Mouse (Mus musculus): ENCODE measurements around the gene Slc12a4.
A peak's percentile ranks its signal among the peaks of the same experiment; 100 is the strongest.
"Not testable (repeated sequence)": the region's sequence is repeated elsewhere in the genome, so short reads cannot be mapped to it uniquely, and the experiment has no call there.

The Slc12a4 gene

DNA sequence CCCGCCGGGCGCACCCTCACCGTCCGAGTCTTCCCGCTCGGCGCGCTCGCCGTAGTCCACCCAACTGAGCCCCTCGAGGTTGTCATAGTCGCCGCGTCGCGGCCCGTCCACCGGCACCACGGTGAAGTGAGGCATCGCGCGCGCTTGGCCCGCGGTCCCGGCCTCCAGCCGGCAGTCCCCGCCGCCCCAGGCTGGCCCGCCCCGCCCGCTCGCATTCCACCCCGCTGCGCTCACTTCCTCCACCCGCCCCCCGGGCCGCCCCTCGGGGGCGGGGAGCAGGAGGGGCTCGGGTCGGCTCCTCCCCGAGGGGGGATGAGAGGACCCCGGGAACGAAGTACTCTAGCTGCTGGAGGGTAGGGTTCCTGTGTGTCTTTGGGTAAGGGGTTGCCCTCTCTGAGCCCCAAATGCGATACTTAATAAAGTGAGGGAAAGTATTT lies at the start of gene Slc12a4:
Slc12a4 (minus strand) TSS at position 193 of the 437 bp plus-strand sequence.
- DNase-seq (ENCODE audit: inconsistent ontology term), result peak; percentile 95

DNA sequence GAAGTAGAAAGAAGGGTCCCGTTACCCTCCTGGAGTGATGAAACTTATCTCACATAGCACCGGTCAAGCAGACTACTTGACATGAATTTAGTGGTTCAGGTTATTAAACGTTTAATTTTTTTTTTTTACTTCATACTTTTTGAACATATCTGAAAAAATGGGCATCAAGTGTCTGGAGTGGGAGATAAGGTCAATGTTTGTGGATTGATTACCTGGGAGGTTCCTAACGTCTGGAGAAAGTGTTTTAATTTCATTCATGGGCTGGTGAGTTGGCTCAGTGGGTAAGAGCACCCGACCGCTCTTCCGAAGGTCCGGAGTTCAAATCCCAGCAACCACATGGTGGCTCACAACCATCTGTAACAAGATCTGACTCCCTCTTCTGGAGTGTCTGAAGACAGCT lies 46.3 kb upstream of the Slc12a4 start:
- DNase-seq (ENCODE audit: inconsistent ontology term), result not testable (repeated sequence)

DNA sequence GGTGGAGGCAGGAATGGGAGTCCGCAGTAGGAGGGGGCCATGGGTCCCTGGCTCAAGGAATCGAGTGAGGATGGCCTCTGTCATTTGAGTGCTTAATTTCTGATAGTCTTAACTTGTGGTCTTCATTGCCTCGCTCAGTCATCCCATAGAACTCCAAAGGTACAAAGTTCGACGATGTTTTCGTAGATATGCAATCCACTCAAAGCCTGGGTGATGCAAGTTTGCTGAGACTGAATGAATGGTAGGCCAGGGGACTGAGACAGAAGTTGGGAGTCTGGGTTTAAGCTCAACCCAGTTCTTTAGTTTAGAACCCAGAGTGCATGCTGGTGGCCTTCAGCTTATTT lies 45.7 kb upstream of the Slc12a4 start, which contains the start of gene Ddx28:
Ddx28 (minus strand) TSS at position 240 of the 344 bp plus-strand sequence.
- no peak for DNase-seq (ENCODE audit: inconsistent ontology term)

DNA sequence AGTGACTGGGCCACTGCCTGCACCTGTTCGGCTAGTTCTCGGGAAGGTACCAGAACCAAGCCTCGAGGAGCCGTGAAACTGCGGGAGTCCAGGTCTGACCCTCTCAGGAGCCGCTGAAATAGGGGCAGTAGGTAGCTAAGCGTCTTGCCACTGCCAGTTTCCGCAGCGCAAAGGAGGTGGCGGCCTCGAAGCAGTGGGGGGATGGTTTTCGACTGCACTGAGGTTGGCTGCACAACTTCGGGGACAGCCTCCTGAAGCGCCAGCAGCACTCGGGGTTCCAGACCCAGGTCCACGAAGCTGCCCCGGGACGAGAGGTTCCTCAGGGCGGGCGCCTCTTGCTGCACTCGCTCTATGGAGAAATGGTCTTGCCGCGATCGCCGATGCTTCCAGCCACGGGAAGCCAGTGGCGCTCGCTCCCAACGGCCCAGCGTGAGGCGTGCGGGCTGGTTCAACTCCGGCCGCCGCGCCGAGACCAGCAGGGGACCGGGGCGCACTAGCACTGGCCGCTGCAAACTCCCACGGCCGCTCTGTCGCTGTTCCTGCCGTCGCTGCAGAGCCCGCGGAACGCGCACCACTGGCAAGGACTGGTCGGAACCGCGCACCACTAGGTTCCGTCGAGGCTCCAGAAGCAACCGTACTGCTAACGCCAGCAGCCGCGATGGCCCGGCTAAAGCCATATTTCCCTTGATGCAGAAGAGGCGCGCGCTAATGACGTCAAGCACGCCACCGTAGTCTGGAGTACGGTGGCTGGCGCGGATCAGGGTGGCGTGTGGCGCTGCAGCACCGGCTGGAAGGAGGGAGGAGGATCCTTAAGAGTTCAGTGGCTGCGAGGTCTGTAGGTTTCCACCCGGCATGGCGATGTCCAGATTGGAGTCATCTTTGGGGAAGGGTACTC lies 45.1 kb upstream of the Slc12a4 start:
- DNase-seq (ENCODE audit: inconsistent ontology term), result peak; percentile 89

DNA sequence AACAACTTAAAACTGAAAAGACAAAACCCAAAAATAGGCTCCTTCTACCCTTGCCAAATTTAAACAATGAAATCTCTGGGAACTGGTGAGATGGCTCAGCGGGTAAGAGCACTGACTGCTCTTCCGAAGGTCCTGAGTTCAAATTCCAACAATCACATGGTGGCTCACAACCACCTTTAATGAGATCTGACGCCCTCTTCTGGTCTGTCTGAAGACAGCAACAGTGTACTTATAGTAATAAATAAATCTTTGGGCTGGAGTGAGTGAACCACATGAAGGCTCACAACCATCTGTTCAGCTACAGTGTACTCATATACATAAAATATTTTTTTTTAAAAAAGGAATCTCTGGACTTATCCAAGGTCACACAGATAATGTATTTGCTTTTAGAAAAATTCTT lies 42.0 kb upstream of the Slc12a4 start:
- DNase-seq (ENCODE audit: inconsistent ontology term), result not testable (repeated sequence)

DNA sequence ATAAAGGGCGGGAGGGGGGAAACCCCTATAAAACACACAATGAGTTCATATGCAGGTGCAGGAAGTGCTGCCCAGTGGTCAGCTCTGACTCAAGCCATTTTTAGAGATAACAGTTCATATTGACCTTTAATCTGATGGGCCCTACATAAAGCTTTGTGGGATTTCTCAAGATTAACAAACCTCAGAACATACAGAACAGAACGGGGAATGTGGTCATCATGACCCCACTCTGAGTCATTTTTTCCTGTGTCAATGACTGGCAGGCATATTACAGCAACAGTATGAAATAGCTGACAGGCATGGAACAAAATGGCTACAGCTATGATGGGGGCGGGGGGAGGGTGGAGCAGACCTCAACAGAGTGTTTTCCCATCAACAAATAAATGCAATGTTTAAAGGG lies 41.2 kb upstream of the Slc12a4 start:
- DNase-seq (ENCODE audit: inconsistent ontology term), result no peak

DNA sequence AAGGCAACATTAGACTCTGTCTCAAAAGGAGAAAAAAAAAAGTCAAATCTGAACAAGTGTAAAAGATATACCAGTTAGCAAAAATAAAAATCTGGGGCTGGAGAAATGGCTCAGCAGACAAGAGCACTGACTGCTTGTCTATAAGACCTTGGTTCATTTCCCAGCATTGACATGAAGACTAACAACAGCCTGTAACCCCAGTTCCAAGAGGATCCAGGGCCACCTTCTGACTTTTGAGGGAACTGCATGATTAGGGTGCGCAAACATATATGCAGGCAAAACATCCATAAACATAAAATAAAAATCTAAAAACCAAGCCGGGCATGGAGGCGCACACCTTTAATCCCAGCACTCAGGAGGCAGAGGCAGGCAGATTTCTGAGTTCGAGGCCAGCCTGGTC lies 40.5 kb upstream of the Slc12a4 start:
- DNase-seq (ENCODE audit: inconsistent ontology term), result no peak

DNA sequence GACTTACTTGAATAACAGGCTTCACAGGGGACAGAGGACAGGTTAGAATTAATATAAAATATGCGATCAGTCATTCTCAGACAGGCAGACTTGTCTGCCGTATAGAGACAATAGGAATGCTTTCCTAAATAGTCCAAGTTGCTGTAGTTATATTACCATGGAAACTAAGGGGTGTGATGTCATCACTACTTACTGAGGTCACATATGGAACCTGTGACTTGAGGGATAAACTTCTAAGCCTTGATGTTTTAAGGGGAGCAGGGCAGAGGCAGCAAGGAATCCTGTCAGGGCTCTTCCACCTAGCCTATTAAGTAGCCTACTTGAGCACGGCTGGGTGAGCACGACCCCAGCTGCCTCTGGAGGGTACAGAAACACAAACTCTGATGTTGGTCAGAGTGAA lies 40.0 kb upstream of the Slc12a4 start, which contains the start of gene Dpep2nb:
Dpep2nb (minus strand) TSS at position 101 of the 400 bp plus-strand sequence.
- DNase-seq (ENCODE audit: inconsistent ontology term), result no peak

DNA sequence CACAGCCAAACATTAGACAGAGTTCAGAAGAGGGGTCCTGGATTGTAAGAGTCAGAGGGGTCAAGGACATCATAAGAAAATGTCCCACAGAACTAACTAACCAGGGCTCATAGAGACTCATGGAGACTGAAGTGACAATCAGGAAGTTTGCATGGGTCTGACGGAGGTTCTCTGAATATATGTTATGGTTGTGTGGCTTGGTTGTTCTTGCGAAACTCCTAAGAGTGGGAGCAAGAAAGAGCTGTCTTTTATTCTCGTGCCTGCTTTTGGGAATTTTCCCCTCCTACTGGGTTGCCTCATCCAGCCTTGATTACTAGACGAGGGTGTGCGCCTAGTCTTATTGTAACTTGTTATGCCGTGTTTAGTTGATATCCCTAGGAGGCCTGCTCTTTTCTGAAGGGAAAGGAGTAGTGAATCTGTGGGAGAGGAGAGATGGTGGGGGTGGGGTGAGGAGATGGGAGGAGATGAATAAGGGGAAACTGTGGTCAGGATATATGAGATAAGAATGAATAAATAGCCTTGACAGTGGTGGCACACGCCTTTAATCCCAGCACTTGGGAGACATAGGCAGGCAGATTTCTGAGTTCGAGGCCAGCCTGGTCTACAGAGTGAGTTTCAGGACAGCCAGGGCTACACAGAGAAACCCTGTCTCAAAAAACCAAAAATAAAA lies 38.8 kb upstream of the Slc12a4 start:
- DNase-seq (ENCODE audit: inconsistent ontology term), result no peak

DNA sequence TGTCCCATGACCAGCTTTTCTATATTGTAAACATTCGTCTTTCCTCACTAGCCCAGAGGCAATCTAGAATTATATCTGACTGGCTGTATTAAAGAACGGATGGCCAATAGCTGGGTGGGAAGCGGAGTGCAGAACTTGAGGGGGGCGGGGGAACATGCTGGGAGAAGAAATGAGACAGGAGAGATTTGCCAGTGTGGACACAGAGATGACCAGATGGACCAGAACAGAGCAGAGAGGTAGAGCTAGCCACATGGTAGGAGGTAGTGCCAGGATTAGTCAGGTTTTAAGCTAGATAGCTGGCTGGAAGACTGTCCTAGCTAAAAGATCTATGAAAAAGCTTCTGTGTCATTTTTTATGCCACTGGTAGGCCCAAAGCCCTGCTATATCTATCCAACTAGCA lies 36.0 kb upstream of the Slc12a4 start:
- DNase-seq (ENCODE audit: inconsistent ontology term), result no peak

DNA sequence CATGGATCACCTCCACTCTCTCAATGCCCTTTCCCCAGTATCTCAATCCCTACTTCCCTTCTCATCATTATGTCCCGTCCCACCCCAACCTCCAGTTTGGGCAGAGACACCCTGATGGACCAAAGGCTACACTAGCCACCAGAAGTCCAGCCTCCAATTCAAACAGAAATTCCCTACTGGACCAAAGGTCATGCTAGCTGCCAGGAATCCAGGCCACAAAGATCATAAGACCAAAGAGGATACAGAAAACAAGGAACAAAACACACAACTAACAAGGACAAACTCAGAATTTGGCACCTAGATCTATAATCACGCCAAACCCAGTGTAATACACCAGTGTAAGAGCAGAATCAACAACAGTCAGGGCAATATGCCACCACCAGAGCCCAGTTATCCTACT lies 33.1 kb upstream of the Slc12a4 start:
- DNase-seq (ENCODE audit: inconsistent ontology term), result no peak

DNA sequence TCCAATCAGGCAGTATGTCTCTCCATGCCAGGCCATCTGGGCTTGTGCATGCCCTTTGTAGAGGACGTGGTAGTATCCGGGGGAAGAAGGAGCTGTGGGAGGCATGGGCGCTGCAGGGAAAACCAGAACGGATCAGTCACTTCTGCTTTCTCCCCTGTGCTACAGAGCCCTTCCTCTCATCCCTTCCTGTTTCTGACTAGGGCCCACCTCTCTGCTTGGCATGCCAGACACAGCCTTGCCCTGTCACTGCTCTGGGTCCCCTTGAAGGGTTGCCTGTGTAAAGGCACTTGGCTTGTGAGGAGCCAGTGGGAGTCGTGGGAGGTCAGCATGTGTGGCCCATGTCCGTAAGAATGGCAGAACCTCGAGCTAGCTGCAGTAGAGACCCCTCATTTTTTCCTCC lies 30.5 kb upstream of the Slc12a4 start:
- DNase-seq (ENCODE audit: inconsistent ontology term), result no peak

DNA sequence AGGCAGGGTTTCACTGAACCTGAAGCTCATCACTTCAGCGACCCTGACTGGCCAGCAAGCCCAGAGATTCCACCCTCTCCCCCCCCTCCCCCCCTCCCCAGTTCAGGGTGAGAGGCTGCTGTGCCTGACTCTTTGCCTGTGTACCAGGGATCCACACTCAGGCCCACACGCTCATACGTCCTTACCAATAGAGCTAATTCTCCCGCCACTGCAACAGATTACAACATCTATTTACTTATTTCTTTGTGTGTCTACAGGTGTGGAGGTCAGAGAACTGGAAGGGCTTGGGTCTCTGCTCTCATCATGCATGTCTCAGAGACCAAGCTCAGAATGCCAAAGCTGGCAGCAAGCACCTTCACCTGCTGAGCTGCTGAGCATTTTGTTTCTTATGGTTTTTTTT lies 27.3 kb upstream of the Slc12a4 start:
- no peak for DNase-seq (ENCODE audit: inconsistent ontology term)

DNA sequence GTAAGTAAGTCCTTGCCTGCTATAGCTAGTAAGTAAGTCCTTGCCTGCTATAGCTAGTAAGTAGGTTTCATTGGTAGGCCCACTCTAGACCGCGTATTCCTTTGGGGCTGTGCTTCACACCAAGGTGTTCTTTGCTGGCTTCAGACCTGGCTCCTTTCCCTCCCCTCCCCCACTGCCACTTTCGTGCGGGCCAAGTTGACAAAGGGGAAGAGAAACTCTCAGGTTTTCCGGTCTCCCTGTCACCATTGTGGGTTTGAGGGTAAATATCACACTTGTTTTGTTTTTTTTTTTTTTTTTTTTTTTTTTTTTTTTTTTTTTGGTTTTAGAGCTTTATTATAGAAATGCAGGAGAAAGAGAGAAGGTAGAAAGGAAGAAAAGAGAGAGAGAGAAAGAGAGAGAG lies 26.6 kb upstream of the Slc12a4 start:
- DNase-seq (ENCODE audit: inconsistent ontology term), result no peak

DNA sequence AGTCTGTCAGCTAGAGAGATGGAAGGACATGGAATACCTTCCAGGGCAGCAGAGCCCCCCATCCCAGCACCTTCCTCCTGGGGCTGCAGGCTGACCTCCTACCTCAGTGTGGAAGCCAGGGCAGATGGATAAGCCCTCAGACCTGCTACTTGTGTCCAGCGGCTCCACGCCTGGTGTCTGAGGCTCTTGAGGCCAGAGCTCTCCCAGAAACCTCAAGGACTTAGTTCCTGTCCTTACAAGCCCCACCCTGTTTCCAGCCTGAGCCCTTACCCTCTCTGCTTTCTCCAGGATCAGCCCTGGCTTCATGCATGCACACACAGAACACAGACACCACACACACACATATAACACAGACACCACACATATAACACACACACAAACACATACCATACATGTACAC lies 25.6 kb upstream of the Slc12a4 start:
- DNase-seq (ENCODE audit: inconsistent ontology term), result no peak

DNA sequence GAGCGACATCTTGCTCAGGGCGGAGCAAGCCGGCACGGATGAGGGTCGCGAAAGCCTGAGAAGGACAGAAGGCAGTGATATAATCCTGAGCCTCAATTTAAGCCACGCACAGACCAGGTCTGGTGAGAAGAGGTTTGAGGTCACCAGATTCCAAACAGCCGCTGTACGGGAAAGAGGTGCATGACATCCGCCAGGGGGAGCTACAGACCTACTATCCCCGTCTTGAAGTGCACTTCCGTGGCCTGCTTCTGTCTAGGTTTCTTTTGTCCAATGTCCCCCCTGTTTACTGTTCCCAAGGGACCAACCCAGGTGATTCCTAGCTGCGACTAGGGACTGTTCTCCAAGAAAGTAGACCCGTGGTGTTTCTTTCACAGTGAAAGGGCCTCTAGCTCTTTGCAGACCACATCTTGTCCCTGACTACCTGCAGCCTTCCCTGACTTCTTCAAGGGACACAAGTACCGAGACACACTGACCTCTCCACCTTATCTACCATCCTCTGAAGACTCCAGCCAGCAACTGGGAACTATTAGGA lies 25.0 kb upstream of the Slc12a4 start, which contains the start of gene Dus2:
Dus2 (plus strand) TSS at position 482 of the 532 bp plus-strand sequence.
- peak; percentile 87 for DNase-seq (ENCODE audit: inconsistent ontology term)

DNA sequence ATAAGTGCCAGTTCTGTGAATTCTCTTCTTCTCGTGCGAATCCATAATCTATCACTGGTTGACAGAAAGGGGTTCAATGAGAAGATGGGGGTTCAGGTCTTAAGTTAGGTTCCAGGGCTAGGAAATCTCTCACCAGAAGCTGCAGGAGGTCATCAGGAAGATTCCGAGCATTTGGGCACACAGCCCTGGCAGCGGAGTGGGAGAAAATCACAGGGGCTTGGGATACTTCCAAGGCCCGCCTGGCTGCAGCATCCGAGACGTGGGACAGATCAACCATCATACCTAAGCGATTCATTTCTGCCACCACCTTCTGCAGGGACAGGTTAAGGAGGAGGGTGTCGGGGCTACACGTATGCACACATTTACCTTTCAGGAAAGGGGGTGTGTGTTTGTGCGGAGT lies 22.6 kb upstream of the Slc12a4 start:
- DNase-seq (ENCODE audit: inconsistent ontology term), result no peak

DNA sequence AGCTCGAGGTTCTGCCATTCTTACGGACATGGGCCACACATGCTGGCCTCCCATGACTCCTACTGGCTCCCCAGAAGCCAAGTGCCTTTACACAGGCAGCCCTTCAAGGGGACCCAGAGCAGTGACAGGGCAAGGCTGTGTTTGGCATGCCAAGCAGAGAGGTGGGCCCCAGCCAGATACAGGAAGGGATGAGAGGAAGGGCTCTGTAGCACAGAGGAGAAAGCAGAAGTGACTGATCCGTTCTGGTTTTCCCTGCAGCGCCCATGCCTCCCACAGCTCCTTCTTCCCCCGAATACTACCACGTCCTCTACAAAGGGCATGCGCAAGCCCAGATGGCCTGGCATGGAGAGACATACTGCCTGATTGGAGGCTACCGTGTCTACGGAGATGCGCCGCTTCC lies 17.5 kb upstream of the Slc12a4 start:
- not testable (repeated sequence) for DNase-seq (ENCODE audit: inconsistent ontology term)

DNA sequence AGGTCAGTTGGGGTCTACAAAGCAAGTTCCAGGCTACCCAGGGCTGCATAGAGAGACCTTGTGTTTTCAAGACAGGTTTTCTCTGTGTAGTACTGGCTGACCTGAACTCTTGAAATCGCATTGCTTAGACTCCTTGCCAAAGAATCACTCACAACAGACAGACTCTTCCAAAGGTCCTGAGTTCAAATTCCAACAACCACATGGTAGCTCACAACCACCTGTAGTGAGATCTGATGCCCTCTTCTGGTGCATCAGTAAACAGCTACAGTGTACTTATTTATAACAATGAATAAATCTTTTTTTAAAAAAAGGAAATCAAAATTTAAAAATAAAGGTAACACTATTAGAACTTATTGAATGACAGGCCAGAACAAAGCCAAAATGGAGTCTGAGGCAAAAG lies 15.2 kb upstream of the Slc12a4 start:
- no peak for DNase-seq (ENCODE audit: inconsistent ontology term)

DNA sequence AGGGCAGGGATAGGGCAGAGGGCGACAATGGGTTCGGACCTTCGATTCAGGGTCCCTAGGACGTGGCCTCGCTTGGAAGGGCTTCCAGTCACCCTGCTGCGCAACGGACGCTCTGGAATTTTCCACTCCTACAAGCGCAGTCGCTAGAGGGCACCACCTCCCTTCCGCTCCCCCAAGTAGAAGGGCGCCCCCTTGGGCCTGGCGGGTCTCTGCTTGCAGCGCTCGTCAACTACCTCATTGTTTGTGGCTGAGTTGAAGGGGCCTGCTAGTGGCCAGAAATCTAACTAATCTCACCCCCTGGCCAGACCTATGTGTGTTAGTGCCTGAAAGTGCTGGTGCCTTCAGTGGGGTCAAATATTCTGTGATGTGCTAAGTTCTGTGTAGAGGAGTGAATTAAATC lies 13.4 kb upstream of the Slc12a4 start, which contains the start of gene Dpep3:
Dpep3 (minus strand) TSS at position 105 of the 400 bp plus-strand sequence.
- DNase-seq (ENCODE audit: inconsistent ontology term), result no peak

DNA sequence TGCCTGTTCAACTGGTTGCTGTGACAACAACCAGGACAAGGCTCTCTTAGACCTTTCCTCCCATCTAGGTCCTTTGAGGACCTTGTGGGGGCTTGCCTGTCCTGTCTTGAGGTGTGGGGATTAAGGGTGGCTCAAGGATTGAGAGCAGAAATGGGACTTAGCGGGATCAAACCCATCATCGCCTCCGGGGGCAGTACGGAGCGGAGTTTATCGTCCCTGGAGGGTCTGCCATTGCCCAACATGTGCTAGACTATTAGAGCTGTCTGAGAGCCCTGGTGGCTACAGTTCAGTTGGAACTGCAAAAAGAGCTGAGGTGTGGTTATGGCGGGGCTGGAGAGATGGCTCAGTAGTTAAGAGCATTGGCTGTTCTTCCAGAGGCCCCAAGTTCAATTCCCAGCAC lies 9.5 kb upstream of the Slc12a4 start:
- no peak for DNase-seq (ENCODE audit: inconsistent ontology term)

DNA sequence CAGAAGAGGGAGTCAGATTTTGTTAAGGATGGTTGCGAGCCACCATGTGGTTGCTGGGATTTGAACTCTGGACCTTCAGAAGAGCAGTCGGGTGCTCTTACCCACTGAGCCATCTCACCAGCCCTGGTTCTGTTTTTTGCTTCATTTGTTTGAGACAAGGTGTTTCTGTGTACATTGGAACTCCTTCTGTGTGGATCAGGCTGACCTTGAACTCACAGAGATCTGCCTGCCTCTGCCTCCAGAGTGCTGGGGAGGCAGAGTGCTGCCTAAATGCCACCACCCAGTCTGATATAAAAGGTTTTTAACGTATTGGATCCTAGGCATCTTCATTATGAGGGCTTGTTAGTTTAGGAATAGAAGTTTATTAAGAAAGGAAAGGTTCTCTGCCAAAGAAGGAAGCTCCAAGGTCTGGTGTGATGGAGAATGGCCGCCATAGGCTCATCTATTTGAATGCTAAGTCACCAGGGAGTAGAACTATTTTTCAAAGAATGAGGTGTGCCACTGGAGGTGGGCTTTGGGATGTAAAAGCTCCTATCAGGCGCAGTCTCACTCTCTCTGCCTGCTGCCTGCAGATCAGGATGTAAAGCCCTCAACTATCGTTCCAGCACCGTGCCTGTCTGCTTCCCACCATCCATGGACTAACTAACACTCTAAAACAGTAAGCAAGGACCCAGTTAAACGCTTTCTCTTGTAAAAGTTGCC lies 5.3 kb upstream of the Slc12a4 start:
- no peak for DNase-seq (ENCODE audit: inconsistent ontology term)

Data from Muller cell, postnatal 12 days (primary cell).